Mouse (Mus musculus): ENCODE data around the gene Gck.
"Not testable (repeated sequence)": the region's sequence is repeated elsewhere in the genome, so short reads cannot be mapped to it uniquely, and the experiment has no call there.

Gene Gck

DNA sequence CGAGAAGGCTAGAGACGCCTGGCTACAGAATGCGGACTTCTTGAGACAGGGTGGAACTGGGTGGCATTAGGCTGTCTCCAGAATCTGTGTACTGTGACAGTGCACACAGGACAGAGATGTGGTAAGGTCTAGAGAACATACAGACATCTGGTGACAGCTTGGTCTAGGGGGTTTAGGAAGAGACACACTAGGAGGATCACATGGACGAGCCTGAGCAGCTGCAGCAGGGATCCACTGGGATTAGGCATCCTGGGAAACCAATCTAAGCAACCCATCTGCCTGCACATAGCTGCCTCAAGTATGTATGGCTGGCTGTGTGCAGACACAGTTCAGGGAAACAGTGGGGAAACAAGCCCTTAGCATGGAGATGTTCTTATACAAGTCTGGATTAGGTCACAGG, 35.9 kb downstream of the Gck start:
- DNase-seq (ENCODE audit: low read depth in 1 of 2, low spot score in 2 of 2), result no peak

- no peak for DNase-seq (ENCODE audit: low read depth in 1 of 2, low spot score in 2 of 2)
Observed at GRCm38 (mm10) chr11:5913256-5913655, 36.6 kb downstream of the Gck start.

DNA sequence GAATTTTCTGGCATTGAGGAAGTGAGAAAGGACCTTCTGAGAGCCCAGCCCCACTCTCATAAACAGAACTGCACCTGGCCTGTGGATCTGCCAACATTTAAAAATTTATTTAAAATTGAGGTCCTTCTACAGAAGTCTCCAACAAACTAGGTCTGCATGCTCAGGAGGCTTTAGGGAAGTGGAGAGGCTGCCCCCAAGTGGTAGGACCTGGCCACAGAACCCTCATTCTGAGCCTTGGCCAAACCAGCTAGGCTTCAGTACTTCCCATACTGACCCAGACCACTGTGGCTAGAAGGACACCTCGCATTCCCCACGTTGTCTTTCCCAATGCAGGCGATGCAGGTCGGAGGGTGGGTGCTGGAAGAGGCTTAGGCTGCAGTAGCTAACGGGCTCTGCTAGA, 37.2 kb downstream of the Gck start:
- no peak for DNase-seq (ENCODE audit: low read depth in 1 of 2, low spot score in 2 of 2)

DNA sequence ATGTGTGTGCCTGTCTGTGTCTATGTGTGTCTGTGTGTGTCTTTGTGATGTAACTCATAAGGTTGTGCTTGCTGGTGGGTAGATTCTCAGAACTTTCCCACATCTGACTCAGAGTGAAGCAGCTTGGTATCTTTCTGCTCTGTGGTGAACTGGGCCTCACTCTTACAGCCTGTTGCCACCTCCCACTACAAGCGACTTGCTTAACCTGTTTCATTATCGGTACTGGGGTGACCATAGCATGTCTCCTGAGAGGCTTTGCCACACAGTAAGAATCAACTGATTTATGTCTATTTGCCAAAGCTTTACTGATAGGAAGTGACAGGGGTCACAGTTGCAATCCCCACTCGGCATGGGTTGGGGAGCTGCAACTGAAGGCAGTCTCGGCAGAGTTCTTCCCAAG, 41.2 kb downstream of the Gck start:
- DNase-seq (ENCODE audit: low read depth in 1 of 2, low spot score in 2 of 2), result no peak

DNA sequence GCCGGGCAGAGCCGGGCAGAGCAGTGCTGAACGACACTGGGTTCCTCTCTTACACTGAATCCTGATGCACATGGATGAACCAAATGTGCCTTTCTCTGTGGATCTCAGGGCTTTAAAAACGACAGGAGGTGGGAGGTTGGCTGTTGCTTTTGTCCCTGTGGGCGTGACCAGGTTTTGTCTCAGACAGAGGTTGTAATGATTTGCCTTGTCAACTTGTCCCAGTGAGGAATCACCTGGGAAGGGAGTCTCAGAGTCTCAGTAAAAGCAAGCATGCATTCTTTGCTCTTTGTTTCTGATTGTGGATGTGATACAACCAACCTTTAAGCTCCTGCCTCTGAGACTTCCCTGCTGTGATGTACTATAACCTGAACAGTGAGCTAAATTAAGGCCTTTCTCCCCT, 42.8 kb downstream of the Gck start:
- no peak for DNase-seq (ENCODE audit: low read depth in 1 of 2, low spot score in 2 of 2)

DNA sequence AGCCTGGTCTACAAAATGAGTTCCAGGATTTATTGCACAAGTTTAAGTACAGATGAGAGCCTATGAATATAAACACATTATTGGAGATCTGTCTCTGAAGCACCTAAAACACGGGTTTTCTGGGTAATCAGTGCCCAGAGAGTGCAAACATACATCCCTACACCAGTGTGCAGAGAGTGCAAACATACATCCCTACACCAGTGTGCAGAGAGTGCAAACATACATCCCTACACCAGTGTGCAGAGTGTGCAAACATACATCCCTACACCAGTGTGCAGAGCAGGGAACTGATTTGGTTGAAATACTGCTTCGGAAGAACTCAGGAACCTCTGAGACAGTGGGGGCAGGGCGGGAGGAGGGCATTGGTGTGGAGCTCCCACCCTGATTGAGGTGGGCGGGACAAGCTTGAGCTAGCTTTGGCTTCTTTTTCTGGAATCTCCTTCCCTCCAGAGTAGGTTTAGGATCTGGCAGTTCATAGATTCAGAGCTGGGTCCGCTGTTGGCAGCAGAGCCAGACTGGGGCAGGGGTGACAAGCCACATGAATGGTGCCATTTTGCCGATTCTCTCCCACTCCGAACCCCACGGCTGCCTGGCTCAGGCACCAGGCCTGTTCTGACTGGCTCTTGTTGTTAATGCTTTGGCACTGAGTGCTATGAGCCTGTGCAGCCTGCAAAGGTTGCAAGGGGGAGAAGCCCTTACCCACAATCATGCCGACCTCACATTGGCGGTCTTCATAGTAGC, 43.9 kb downstream of the Gck start:
- DNase-seq (ENCODE audit: low read depth in 1 of 2, low spot score in 2 of 2), result no peak

DNA sequence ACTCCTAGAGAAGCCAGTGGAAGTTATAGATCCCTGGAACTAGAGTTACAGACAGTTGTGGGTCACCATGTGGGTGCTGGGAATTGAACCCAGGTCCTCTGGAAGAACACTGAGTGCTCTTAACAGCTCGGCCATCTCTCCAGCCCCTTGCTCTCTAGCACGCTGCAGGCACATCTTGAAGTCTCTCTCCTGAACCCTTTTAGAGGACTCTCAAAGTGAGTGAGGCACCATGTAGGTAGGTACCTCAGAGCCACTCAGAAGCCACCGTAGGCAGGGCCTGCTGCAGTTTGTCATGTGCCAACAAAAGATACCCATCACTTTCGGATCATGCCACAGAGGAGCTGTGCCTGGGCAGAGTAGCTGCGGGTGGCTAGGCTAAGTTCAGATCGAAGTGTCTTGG, 45.0 kb downstream of the Gck start:
- no peak for DNase-seq (ENCODE audit: low read depth in 1 of 2, low spot score in 2 of 2)

DNA sequence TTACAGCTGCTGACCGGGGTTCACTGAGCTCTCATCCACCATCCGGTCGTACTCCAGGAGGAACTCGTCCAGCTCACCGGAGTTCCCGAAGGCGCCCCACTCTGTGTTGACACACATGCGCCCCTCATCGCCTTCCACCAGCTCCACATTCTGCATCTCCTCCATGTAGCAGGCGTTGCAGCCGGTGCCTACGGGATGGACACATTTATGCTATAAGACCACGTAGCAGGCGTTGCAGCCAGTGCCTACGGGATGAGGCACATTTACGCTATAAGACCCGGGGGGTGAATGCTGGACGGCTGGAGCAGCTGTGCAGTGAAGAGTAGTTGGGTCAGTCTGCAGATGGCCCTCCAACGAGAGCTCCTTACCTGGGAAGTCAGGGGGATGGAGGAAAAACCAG, 45.5 kb downstream of the Gck start:
- no peak for DNase-seq (ENCODE audit: low read depth in 1 of 2, low spot score in 2 of 2)

DNA sequence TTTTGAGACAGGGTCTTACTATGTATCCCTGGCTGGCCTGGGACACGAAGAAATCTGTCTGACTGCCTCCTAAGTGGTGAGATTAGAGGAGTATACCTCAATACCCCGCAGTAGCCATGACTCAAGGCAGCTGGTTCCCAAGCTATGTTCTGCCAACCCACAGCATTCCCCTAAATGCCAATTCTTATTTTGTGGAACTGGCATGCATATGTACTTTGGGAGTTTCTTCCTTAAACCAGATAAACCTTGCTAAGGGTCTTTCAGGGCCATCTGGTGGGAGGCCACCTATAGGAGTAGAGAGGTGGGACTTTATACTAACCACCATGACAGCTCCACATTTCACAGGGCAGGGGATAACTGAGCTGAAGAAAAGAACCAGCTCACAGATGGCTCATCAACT, 46.0 kb downstream of the Gck start:
- DNase-seq (ENCODE audit: low read depth in 1 of 2, low spot score in 2 of 2), result no peak

DNA sequence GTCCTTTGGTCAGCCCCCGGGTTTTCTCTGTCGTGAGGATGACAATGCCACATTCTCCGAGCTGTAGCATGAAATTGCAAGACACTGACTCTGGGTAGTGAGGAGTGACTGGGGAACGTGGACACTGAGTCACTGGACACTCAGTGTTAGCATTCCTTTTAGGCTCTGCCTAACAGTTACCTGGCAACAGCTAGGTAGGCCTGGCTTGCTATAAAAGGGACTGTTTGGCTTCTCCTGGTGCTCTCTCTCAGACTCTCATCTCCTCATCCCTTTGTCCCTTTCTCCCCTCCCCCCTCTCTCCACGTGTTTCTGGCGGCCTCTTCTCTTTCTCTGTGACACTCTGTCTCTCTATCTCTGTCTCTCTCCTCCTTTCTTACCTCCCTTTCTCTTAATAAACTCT, 47.5 kb downstream of the Gck start:
- no peak for DNase-seq (ENCODE audit: low read depth in 1 of 2, low spot score in 2 of 2)

DNA sequence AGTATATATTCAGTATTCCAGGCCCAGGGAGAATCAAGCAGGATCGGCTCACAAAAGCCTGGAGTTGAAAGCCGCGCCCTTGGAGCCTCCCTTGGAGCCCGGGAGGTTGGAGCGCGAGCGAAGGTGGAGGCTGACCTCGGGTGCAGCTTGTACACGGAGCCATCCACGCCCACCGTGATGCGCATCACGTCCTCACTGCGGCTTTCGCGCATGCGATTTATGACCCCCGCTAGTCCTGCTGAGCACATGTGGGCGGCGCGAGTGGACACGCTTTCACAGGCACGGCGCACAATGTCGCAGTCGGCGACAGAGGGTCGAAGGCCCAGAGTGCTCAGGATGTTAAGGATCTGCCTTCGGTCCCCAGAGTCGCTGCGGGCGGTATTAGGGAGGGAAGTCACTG, 47.9 kb downstream of the Gck start:
- no peak for DNase-seq (ENCODE audit: low read depth in 1 of 2, low spot score in 2 of 2)

DNA sequence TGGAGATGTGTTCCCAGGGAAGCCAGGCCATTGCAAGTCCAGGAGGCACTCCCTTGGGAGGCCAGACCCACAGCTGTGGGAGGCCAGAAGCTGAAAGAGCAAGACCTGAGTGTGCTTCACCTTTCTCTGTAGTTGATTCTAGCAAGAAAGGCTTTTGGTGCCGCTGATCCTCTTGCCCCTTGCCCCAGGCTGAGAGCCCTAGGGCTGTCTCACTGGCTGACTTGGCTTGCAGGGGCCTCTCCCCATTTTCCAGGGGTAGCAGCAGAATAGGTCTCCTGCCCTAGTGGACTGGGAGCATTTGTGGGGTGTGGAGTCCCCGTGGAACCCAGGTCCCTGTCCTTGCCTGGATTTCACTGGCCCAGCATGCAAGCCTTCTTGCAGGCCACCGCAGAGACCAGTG, 48.6 kb downstream of the Gck start:
- DNase-seq (ENCODE audit: low read depth in 1 of 2, low spot score in 2 of 2), result no peak

DNA sequence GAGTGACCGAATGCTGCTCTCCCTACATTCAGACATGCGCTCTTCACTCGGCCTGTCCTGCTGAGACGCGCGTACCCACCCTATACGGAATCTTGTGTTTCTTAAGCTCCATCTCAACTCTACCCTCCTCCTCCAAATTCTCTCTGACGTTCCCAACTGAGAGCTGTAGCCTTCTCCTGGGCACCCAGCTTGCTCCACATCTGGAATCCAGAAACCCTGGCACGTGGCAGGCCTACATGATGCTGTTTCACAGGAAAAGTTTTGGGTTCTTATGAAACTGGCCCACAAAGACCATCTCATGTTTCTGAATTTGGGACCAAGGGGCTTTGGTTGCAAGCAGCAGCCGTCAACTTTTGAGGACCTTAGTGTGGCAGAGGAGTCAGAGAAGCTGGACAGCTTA, 50.6 kb downstream of the Gck start:
- DNase-seq (ENCODE audit: low read depth in 1 of 2, low spot score in 2 of 2), result no peak

DNA sequence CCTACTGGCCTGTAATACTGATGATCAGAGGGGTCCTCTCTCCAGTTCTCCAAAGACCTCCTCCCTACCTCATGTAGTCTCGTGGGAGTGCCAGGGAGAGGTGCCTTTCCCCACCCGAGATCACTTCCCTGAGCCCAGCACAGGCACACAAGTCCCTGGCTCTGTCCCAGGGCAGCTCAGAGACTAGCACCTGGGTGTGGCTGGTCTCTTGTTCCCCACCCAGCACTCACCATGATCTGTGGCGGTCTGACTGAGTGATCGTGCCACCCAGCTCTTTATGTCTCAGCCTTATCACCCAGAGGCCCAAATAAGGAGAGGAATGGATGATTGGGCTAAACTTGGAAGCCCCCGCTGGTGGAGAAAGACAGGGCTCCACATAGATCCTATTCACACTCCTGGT, 51.4 kb downstream of the Gck start, which contains the start of gene Myl7:
Myl7 (minus strand) TSS at position 252 of the 400 bp plus-strand sequence.
- no peak for DNase-seq (ENCODE audit: low read depth in 1 of 2, low spot score in 2 of 2)

DNA sequence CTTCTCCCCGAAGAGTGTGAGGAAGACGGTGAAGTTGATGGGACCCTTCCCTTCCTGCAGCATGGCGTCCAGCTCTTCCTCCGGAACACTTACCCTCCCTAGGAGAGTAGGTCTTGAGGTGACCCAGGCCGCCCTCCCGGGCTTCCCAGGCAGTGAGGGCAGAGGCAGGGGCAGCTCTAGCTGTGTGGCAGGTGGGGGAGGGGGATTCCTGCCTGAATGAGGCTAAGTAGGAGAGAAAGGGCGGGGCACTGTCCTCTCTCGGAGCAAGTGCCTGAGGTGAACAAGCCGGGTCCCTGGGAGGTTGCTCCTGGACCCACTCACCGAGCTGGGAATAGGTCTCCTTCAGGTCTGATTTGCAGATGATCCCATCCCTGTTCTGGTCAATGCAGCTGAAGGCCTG, 52.0 kb downstream of the Gck start:
- DNase-seq (ENCODE audit: low read depth in 1 of 2, low spot score in 2 of 2), result no peak

DNA sequence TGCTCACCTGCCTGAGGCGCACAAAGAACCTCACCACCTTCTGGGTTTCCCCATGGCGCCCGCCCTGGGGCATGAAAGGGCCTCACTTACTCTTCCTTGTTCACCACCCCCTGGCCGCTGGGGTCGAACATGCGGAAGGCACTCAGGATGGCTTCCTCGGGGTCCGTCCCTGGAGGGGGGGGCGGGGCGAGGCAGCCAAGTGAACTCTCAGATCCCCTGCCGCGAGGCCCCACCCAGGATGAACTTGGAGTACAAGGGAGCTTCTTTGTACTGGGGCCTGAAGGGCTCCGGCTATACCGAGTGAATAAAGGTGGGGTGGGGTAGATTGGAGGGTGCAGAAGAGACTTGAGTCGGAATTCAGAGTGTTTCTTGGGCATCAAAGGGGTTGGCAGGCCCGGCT, 52.7 kb downstream of the Gck start:
- DNase-seq (ENCODE audit: low read depth in 1 of 2, low spot score in 2 of 2), result no peak

DNA sequence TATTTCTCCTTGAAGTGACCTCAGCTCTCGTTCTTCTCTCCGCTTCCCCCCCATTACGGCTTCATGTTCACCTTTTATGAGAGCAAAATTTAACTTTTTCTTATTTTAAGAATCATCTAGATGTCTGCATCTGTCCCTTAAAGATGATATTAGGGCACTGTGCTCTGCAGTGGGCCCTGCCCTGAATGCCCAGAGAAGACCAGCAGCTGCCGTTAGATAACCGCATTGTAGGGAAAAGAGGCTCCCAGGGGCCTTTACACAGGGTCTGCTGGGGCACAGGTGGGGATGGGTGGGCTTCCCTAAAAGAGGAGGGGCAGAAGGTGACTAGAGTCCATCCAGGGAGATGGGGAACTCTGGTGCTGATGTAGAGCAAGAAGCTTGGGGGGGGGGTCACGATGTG, 56.1 kb downstream of the Gck start:
- DNase-seq (ENCODE audit: low read depth in 1 of 2, low spot score in 2 of 2), result no peak

- DNase-seq (ENCODE audit: low read depth in 1 of 2, low spot score in 2 of 2), result no peak
Observed at GRCm38 (mm10) chr11:5892810-5893368, 57.0 kb downstream of the Gck start.

DNA sequence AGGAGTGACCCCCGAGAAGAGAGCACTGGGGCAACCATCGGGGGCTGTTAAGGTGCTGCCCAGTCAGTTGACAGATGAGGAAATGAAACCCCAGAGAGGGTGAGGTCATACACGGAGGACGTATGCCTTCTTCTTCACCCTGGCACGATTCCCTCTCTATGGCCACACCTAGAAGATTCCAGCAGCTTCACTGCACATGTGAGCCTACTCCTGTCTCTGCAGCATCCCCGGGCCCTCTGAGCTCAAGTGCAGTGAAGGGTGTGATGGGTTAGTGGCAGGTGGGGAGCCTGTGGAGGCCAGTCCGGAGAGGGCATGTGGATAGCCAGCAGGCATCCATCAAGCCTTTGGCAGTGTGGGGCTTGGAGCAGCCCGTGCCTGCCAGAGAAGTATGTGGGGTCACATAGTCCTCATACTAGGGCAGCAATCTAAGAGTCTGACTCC, 57.7 kb downstream of the Gck start:
- no peak for DNase-seq (ENCODE audit: low read depth in 1 of 2, low spot score in 2 of 2)

DNA sequence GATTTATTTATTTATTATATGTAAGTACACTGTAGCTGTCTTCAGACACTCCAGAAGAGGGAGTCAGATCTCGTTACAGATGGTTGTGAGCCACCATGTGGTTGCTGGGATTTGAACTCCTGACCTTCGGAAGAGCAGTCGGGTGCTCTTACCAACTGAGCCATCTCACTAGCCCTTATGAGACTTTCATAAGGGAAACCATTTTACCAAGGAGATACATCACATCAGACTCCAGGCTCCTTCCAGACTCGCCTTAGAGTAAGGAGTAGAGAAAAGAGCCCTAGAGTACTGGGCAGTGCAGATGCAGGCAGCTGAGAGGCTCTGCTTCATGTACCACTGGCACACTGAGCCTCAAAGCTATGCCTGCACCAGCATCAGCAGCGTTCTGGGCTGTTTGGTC, 61.3 kb downstream of the Gck start:
- DNase-seq (ENCODE audit: low read depth in 1 of 2, low spot score in 2 of 2), result not testable (repeated sequence)

- no peak for DNase-seq (ENCODE audit: low read depth in 1 of 2, low spot score in 2 of 2)
Observed at GRCm38 (mm10) chr11:5887250-5887649, 62.6 kb downstream of the Gck start.

DNA sequence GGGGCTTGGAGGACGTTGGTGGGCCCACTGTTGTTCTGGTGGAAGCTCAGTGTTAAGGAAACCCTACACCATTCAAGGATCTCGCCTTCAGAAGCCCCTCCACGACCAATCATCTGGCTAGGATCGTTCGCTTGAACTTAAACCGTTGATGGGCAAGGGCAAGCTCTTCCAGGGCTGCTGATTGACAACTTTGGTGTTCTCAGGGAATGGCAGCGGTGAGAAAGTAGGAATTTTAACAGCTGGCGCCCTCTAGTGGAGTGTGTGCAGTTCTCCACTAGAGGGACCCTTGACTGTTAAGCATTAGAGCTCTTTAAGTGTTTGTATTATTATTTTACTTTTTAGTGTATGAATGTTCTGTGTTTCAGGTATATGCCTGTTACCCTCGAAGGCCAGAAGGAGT, 63.7 kb downstream of the Gck start:
- DNase-seq (ENCODE audit: low read depth in 1 of 2, low spot score in 2 of 2), result peak in 1 of 2 experiments; percentile 23

DNA sequence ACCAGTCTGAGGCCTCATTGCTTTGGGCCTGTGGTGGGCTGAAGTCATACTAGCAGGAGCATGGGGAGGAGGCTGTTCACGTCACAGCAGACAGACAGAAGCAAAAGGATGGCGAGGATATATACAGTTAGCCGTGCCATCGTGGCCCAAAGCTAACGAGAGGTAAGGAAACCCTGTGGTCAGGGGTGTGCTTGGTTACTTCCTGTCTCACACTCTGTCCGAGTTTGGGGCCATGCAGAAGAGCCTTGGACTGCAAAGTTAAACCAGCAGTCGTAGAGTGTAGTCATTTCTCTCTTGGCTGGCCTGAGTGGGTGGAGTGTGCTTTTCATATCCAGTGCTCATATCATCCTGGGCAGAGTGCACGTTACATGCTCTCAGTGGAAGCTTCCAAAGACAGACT, 67.4 kb downstream of the Gck start:
- DNase-seq (ENCODE audit: low read depth in 1 of 2, low spot score in 2 of 2), result no peak
